Mouse (Mus musculus): ENCODE measurements around the gene Olfr1012. TPM values are rescaled to one million over a fixed set of nuclear protein-coding genes. Genes with fewer than 3 reads are reported as not detected.
"Not testable (repeated sequence)": the region's sequence is repeated elsewhere in the genome, so short reads cannot be mapped to it uniquely, and the experiment has no call there.

The Olfr1012 gene
- polyA plus RNA-seq, 1 experiment = not detected

GRCm38 (mm10) chr2:85753822-85754221 is 8.7 kb downstream of the Olfr1012 start:
- WGBS = 80% methylated on average over 4 of the region's 4 CpGs
- no peaks in the 10 kb centered on the region for H3K4me1 ChIP-seq (ENCODE audit: control insufficient read depth, insufficient read depth, insufficient read length)
- H3K27ac ChIP-seq (ENCODE audit: insufficient read depth, low read length) = no peak overlapping the region
- H3K36me3 ChIP-seq (ENCODE audit: control insufficient read depth, insufficient read depth, low read length) = no peaks in the 10 kb centered on the region
- no peak overlapping the region for H3K4me3 ChIP-seq (ENCODE audit: extremely low read depth, insufficient read depth, insufficient read length)
- H3K27me3 ChIP-seq (ENCODE audit: control insufficient read depth, insufficient read depth, low read length) = no peaks in the 10 kb centered on the region
- TF ChIP-seq CTCF (IDR thresholded peaks at IDR 0.05; ENCODE audit: extremely low read depth, insufficient read depth, insufficient read length, insufficient replicate concordance) = no peak
- no peak for TF ChIP-seq POLR2A (IDR thresholded peaks at IDR 0.05; ENCODE audit: low read depth, low read length)
- no peak for DNase-seq (ENCODE audit: low read depth in 1 of 2, low spot score in 2 of 2)

- H3K27ac ChIP-seq (ENCODE audit: insufficient read depth, low read length) = no peak overlapping the region
- DNase-seq (ENCODE audit: low read depth in 1 of 2, low spot score in 2 of 2) = no peak
- H3K4me1 ChIP-seq (ENCODE audit: control insufficient read depth, insufficient read depth, insufficient read length) = no peaks in the 10 kb centered on the region
- no peak for TF ChIP-seq POLR2A (IDR thresholded peaks at IDR 0.05; ENCODE audit: low read depth, low read length)
- 18% methylated on average over 3 of the region's 3 CpGs for WGBS
- H3K4me3 ChIP-seq (ENCODE audit: extremely low read depth, insufficient read depth, insufficient read length) = no peak overlapping the region
- H3K36me3 ChIP-seq (ENCODE audit: control insufficient read depth, insufficient read depth, low read length) = no peaks in the 10 kb centered on the region
- H3K27me3 ChIP-seq (ENCODE audit: control insufficient read depth, insufficient read depth, low read length) = no peaks in the 10 kb centered on the region
These were observed 36.8 kb downstream of the Olfr1012 start for GRCm38 (mm10) chr2:85725793-85726192.

- Histone ChIP-seq H3K4me3 (ENCODE audit: extremely low read depth, insufficient read depth, insufficient read length) (no peak within 1 kb of the TSS), H3K4me1 (ENCODE audit: control insufficient read depth, insufficient read depth, insufficient read length) (no peaks in the 10 kb centered on the region), H3K36me3 (ENCODE audit: control insufficient read depth, insufficient read depth, low read length) (no peaks in the 10 kb centered on the region), H3K27ac (ENCODE audit: insufficient read depth, low read length) (no peak within 1 kb of the TSS), H3K27me3 (ENCODE audit: control insufficient read depth, insufficient read depth, low read length) (no peaks in the 10 kb centered on the region)
- TF ChIP-seq POLR2A (IDR thresholded peaks at IDR 0.05; ENCODE audit: low read depth, low read length) (no peak), CTCF (IDR thresholded peaks at IDR 0.05; ENCODE audit: extremely low read depth, insufficient read depth, insufficient read length, insufficient replicate concordance) (no peak)
- WGBS = 83% methylated on average over 1 of the region's 1 CpGs
- no peak for DNase-seq (ENCODE audit: low read depth in 1 of 2, low spot score in 2 of 2)
These were observed 47.4 kb downstream of the Olfr1012 start, which contains the start of gene Olfr1009 for GRCm38 (mm10) chr2:85715119-85715518. TSS of gene Olfr1009 (plus strand) at chr2:85715419.

GRCm38 (mm10) chr2:85711159-85711558 is 51.4 kb downstream of the Olfr1012 start:
- H3K4me3 ChIP-seq (ENCODE audit: extremely low read depth, insufficient read depth, insufficient read length) = no peak overlapping the region
- H3K27ac ChIP-seq (ENCODE audit: insufficient read depth, low read length) = no peak overlapping the region
- H3K36me3 ChIP-seq (ENCODE audit: control insufficient read depth, insufficient read depth, low read length) = no peaks in the 10 kb centered on the region
- H3K27me3 ChIP-seq (ENCODE audit: control insufficient read depth, insufficient read depth, low read length) = no peaks in the 10 kb centered on the region
- H3K4me1 ChIP-seq (ENCODE audit: control insufficient read depth, insufficient read depth, insufficient read length) = no peaks in the 10 kb centered on the region
- no peak for TF ChIP-seq POLR2A (IDR thresholded peaks at IDR 0.05; ENCODE audit: low read depth, low read length)
- no peak for TF ChIP-seq CTCF (IDR thresholded peaks at IDR 0.05; ENCODE audit: extremely low read depth, insufficient read depth, insufficient read length, insufficient replicate concordance)
- 31% methylated on average over 1 of the region's 1 CpGs for WGBS
- no peak for DNase-seq (ENCODE audit: low read depth in 1 of 2, low spot score in 2 of 2)

GRCm38 (mm10) chr2:85710680-85711079 is 51.9 kb downstream of the Olfr1012 start:
- not testable (repeated sequence) for H3K36me3 ChIP-seq (ENCODE audit: control insufficient read depth, insufficient read depth, low read length); DNase-seq (ENCODE audit: low read depth in 1 of 2, low spot score in 2 of 2); H3K4me1 ChIP-seq (ENCODE audit: control insufficient read depth, insufficient read depth, insufficient read length); H3K27me3 ChIP-seq (ENCODE audit: control insufficient read depth, insufficient read depth, low read length); H3K4me3 ChIP-seq (ENCODE audit: extremely low read depth, insufficient read depth, insufficient read length); H3K27ac ChIP-seq (ENCODE audit: insufficient read depth, low read length)
- 49% methylated on average over 2 of the region's 2 CpGs for WGBS

Other genes with a start within 250 kb of the Olfr1012 start
- not detected in 2 replicates for gene 4833423E24Rik, start 243.7 kb downstream of the Olfr1012 start, polyA plus RNA-seq (2012; rRNA removed)
- gene Olfr996, start 183.6 kb downstream of the Olfr1012 start, polyA plus RNA-seq (2012; rRNA removed) = not detected in 2 replicates
- gene Olfr998, start 173.8 kb downstream of the Olfr1012 start, polyA plus RNA-seq (2012; rRNA removed) = not detected in 2 replicates
- gene Olfr1000, start 150.9 kb downstream of the Olfr1012 start, polyA plus RNA-seq (2012; rRNA removed) = not detected in 2 replicates
- gene Olfr1002, start 112.1 kb downstream of the Olfr1012 start, polyA plus RNA-seq (2012; rRNA removed) = not detected in 2 replicates
- not detected in 2 replicates for gene Olfr154, start 98.3 kb downstream of the Olfr1012 start, polyA plus RNA-seq (2012; rRNA removed)
- not detected in 2 replicates for gene Olfr1006, start 84.0 kb downstream of the Olfr1012 start, polyA plus RNA-seq (2012; rRNA removed)
- gene Olfr1008, start 73.3 kb downstream of the Olfr1012 start, polyA plus RNA-seq (2012; rRNA removed) = not detected in 2 replicates
- not detected in 2 replicates for gene Olfr1009, start 47.3 kb downstream of the Olfr1012 start, polyA plus RNA-seq (2012; rRNA removed)
- not detected in 2 replicates for gene Olfr1013, start 4.3 kb upstream of the Olfr1012 start, polyA plus RNA-seq (2012; rRNA removed)
- gene Olfr1014, start 9.9 kb upstream of the Olfr1012 start, polyA plus RNA-seq (2012; rRNA removed) = not detected in 2 replicates
- not detected in 2 replicates for gene Olfr1015, start 19.3 kb upstream of the Olfr1012 start, polyA plus RNA-seq (2012; rRNA removed)
- not detected in 2 replicates for gene Olfr1016, start 39.8 kb upstream of the Olfr1012 start, polyA plus RNA-seq (2012; rRNA removed)
- gene Olfr1018, start 55.7 kb upstream of the Olfr1012 start, polyA plus RNA-seq (2012; rRNA removed) = not detected in 2 replicates
- gene Olfr1019, start 82.7 kb upstream of the Olfr1012 start, polyA plus RNA-seq (2012; rRNA removed) = not detected in 2 replicates
- not detected in 2 replicates for gene Olfr1020, start 84.3 kb upstream of the Olfr1012 start, polyA plus RNA-seq (2012; rRNA removed)
- gene Olfr1022, start 105.8 kb upstream of the Olfr1012 start, polyA plus RNA-seq (2012; rRNA removed) = not detected in 2 replicates
- gene Olfr1023, start 122.9 kb upstream of the Olfr1012 start, polyA plus RNA-seq (2012; rRNA removed) = not detected in 2 replicates
- not detected in 2 replicates for gene Olfr1024, start 142.3 kb upstream of the Olfr1012 start, polyA plus RNA-seq (2012; rRNA removed)
- gene Olfr1025-ps1, start 152.4 kb upstream of the Olfr1012 start, polyA plus RNA-seq (2012; rRNA removed) = not detected in 2 replicates
- gene Olfr1026, start 158.8 kb upstream of the Olfr1012 start, polyA plus RNA-seq (2012; rRNA removed) = not detected in 2 replicates
- gene Olfr1028, start 187.7 kb upstream of the Olfr1012 start, polyA plus RNA-seq (2012; rRNA removed) = not detected in 2 replicates
- gene Olfr1029, start 211.1 kb upstream of the Olfr1012 start, polyA plus RNA-seq (2012; rRNA removed) = not detected in 2 replicates
- gene Olfr1030, start 216.5 kb upstream of the Olfr1012 start, polyA plus RNA-seq (2012; rRNA removed) = not detected in 2 replicates
- not detected in 2 replicates for gene Olfr1031, start 227.5 kb upstream of the Olfr1012 start, polyA plus RNA-seq (2012; rRNA removed)
- not detected in 2 replicates for gene Olfr1032, start 242.8 kb upstream of the Olfr1012 start, polyA plus RNA-seq (2012; rRNA removed)

Data from spleen, adult 2 months (tissue).